Mouse (Mus musculus) liver, embryonic 15.5 days (tissue): ENCODE data around the gene Tbl1x. TPM values are rescaled to one million over a fixed set of nuclear protein-coding genes. Genes with fewer than 3 reads are reported as not detected.

Source experiments
- ATAC-seq: fragments of 200-750 bp; cut with Nextera tagmentation; 2 replicates; pipeline ENCODE4 v1.8.0; 2017; ENCODE audit warnings: moderate number of reproducible peaks, mild to moderate bottlenecking, moderate library complexity; ENCODE audit not compliant: insufficient read depth
- H3K27ac ChIP-seq: fragments of 300-500 bp; sonication (generic); replicated peaks from 2 replicates; pipeline ENCODE4 v1.5.1; 2015; ENCODE audit warnings: mild to moderate bottlenecking, inconsistent platforms
- H3K27me3 ChIP-seq: fragments of 300-500 bp; sonication (generic); 2 replicates; pipeline ENCODE4 v1.6.1; 2015; ENCODE audit warnings: mild to moderate bottlenecking, inconsistent platforms
- H3K36me3 ChIP-seq: fragments of 300-500 bp; sonication (generic); replicated peaks from 2 replicates; pipeline ENCODE4 v1.6.1; 2015; ENCODE audit warnings: moderate library complexity, mild to moderate bottlenecking, inconsistent platforms
- H3K4me1 ChIP-seq: fragments of 300-500 bp; sonication (generic); replicated peaks from 2 replicates; pipeline ENCODE4 v1.6.1; 2015; ENCODE audit warnings: inconsistent platforms
- H3K4me2 ChIP-seq: fragments of 300-500 bp; sonication (generic); 2 replicates; pipeline ENCODE4 v1.6.1; 2015; ENCODE audit warnings: moderate library complexity, mild to moderate bottlenecking, inconsistent platforms
- H3K4me3 ChIP-seq: fragments of 300-500 bp; sonication (generic); replicated peaks from 2 replicates; pipeline ENCODE4 v1.5.1; 2015; ENCODE audit warnings: mild to moderate bottlenecking, inconsistent platforms
- H3K9ac ChIP-seq: fragments of 300-500 bp; sonication (generic); 2 replicates; pipeline ENCODE4 v1.6.1; 2015; ENCODE audit warnings: moderate library complexity, mild to moderate bottlenecking, inconsistent platforms
- H3K9me3 ChIP-seq: fragments of 300-500 bp; sonication (generic); replicated peaks from 2 replicates; pipeline ENCODE4 v1.6.1; 2016; ENCODE audit warnings: inconsistent platforms
- WGBS: fragments of 180-500 bp; shearing (Covaris S2); methylation state at CpG from one replicate; pipeline ENCODE4 v1.1.7; 2015; ENCODE audit warnings: mixed read lengths; ENCODE audit not compliant: insufficient replicate concordance; 5-methylcytosine and 5-hydroxymethylcytosine counted together
- polyA plus RNA-seq: library from polyadenylated mRNA; unstranded; fragments of >200 nt; fragmentation: Nextera tagmentation; extraction: Ambion mirVana; gene quantifications from 2 replicates; pipeline ENCODE4 v1.2.1, GENCODE M21; 2015

The Tbl1x gene
- polyA plus RNA-seq, 1 experiment from 2014 or later = 15.7 TPM

DNA sequence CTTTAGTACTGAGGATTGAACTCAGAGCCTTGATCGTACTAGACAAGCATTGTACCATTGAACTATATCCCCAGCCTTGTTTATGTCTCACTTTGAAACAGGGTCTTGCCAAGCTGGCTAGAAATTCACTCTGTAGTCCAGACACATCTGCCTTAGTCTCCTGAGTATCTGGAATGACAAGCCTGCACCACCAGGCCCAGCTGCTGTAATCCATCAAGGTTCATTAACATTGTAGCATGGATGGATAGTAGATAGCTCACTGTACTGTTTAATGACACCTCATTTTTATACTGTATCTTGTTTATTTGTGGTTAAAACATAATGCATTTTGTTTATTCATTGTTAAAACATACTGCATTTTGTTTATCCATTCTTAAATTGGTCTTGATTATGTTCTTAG, 62.9 kb downstream of the Tbl1x start:
- WGBS = 89% methylated on average over 1 of the region's 1 CpGs
- Histone ChIP-seq H3K4me3 (no peak overlapping the region), H3K4me2 (no peak overlapping the region), H3K27me3 (no peaks in the 10 kb centered on the region), H3K9ac (no peak overlapping the region), H3K9me3 (no peaks in the 10 kb centered on the region), H3K36me3 (no peaks in the 10 kb centered on the region), H3K4me1 (no peaks in the 10 kb centered on the region), H3K27ac (no peak overlapping the region)
- ATAC-seq = no peak

DNA sequence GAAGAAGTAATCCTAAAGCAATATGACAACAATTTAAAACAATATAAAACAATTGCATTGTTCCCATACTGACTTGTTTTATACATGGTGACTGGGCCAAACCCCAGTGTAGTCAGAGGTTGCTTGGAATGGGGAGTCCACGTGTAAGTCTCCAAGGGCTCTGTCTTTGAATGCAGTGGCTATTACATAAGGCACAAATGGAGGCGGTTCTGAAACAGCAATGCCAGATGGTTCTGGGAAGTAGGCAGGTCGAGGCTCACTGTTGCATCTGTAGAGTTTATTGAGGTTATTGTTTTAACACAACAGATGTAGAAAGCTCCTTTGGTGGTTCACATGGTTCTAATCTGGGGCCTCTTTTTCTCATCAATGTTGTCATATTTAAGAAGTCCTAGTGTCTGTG, 66.3 kb downstream of the Tbl1x start:
- H3K4me1 ChIP-seq = peaks cover 4% of the 10 kb centered on the region; the same call in 1 of the 2 replicates
- 57% methylated on average over 3 of the region's 3 CpGs for WGBS
- H3K9ac ChIP-seq = no peak overlapping the region
- no peaks in the 10 kb centered on the region for H3K9me3 ChIP-seq
- no peak overlapping the region for H3K4me2 ChIP-seq
- no peak for ATAC-seq
- no peaks in the 10 kb centered on the region for H3K27me3 ChIP-seq
- H3K4me3 ChIP-seq = no peak overlapping the region
- H3K27ac ChIP-seq = no peak overlapping the region
- H3K36me3 ChIP-seq = no peaks in the 10 kb centered on the region

DNA sequence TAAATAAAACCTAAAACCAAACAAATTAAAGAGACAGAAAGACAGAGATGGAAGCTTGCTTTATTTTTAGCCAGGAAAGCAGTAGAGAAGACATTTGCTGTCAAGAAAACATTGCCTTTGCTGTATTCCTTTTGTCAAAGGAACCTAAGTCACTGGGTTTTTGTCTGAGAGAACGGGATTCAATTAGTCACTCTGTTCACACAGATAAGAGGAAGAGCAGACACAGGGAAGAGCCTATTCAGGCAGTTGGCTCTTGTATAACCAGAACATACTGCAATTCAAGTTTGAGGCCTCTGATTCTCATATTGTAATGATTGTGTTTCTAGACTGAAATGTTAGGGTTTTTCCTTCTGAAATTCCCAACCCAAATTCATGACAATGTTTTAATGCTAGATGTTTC, 67.4 kb downstream of the Tbl1x start:
- Histone ChIP-seq H3K4me3 (no peak overlapping the region), H3K4me1 (peaks cover 4% of the 10 kb centered on the region; the same call in 1 of the 2 replicates), H3K9ac (no peak overlapping the region), H3K36me3 (no peaks in the 10 kb centered on the region), H3K9me3 (no peaks in the 10 kb centered on the region), H3K27me3 (no peaks in the 10 kb centered on the region), H3K4me2 (no peak overlapping the region), H3K27ac (no peak overlapping the region)
- ATAC-seq = no peak
- 17% methylated on average over 1 of the region's 1 CpGs for WGBS

DNA sequence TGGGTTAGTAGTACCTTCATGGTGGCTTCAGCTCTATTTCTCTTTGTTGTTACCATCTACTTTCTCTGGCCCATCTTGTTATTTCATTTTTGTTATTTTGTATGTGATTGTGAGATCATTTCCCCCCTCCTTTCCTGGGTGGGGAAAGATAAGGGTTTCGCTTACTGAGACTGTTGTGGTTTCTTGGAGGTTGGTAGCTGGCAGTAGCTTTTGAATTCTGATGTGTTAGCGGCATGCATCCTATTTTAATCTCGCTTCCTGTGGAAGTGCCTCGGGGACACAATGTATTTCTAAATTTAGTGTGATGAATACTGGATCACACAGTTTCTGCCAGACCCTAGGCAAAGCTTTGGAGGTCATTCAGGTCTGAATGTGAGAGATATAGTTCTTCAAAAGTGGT, 69.2 kb downstream of the Tbl1x start:
- H3K36me3 ChIP-seq = no peaks in the 10 kb centered on the region
- H3K27me3 ChIP-seq = no peaks in the 10 kb centered on the region
- ATAC-seq = no peak
- peaks cover 4% of the 10 kb centered on the region; the same call in 1 of the 2 replicates for H3K4me1 ChIP-seq
- H3K27ac ChIP-seq = no peak overlapping the region
- no peak overlapping the region for H3K9ac ChIP-seq
- no peak overlapping the region for H3K4me2 ChIP-seq
- WGBS = 23% methylated on average over 4 of the region's 4 CpGs
- H3K9me3 ChIP-seq = no peaks in the 10 kb centered on the region
- H3K4me3 ChIP-seq = no peak overlapping the region

DNA sequence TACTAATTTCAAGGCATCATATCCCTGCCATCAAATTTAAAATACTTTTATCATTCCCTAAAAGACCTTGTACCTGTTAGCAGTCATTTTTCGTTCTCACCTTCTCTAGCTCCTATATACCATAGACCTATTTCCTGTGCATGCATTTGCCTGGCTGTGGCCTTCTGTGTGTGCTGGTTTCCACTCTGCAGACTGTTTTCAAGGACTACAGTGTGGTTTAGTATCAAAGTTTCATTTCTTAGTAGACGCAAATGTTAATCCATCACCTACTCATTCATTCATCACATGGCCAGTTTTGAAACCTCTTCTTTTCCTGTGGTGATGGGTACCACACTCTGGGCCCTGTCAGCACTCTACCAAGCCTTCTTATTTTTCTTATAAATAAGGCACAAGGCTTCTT, 75.2 kb downstream of the Tbl1x start:
- Histone ChIP-seq H3K4me1 (peaks cover 4% of the 10 kb centered on the region; the same call in 1 of the 2 replicates), H3K9me3 (no peaks in the 10 kb centered on the region), H3K36me3 (no peaks in the 10 kb centered on the region), H3K27ac (no peak overlapping the region), H3K9ac (no peak overlapping the region), H3K27me3 (no peaks in the 10 kb centered on the region), H3K4me3 (no peak overlapping the region), H3K4me2 (no peak overlapping the region)
- no peak for ATAC-seq
- 56% methylated on average over 2 of the region's 2 CpGs for WGBS

DNA sequence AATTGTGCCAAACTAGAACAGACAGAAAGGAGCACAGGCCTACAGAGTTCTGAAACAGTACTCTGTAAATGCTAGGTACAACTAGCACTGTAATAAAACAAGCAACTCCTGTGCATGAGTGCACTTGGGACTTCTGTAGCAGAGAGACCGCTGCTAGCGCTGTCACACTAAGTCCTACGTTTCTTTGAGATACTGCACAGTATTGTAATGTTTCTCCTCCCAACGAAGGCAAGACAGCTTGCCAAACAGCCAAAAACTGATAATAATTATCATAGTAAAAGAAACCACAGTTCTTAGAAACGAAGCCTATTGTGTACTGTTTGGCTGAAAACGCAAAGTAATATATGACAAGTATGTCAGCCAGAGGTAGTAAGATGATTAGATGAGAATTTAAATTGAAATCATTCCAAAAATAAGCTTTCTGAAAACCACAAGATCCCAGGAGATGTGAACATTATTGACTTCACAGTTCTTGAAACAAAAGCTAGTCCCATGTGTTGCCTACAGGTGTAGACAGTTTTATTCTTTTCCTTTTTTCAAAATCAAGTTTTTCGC, 83.9 kb downstream of the Tbl1x start:
- no peak for ATAC-seq

DNA sequence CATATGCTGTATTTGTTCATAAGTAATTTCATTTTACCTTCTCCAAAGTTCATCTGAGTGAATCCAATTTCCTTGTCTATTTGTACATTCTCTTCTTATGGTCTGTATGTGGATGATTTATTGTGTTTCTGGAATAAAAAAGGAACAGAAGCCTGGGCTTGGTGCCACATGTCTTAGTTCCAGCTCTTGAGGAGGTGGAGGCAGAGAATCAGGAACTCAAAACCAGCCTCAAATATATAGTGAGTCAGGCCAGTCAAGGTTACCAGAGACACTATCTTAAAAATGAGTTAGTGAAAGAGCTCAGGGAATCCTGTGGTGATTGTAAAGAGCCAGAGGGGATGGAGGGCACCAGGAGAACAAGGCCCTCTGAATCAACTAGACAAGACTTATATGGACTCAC, 86.9 kb downstream of the Tbl1x start:
- H3K9me3 ChIP-seq = no peaks in the 10 kb centered on the region
- no peak overlapping the region for H3K9ac ChIP-seq
- ATAC-seq = no peak
- no peaks in the 10 kb centered on the region; the same call in 1 of the 2 replicates for H3K4me1 ChIP-seq
- H3K27me3 ChIP-seq = no peaks in the 10 kb centered on the region
- no peak overlapping the region for H3K4me2 ChIP-seq
- H3K36me3 ChIP-seq = no peaks in the 10 kb centered on the region
- no peak overlapping the region for H3K4me3 ChIP-seq
- no peak overlapping the region for H3K27ac ChIP-seq

More for the DNA sequence above, 83.9 kb downstream of the Tbl1x start:
- Histone ChIP-seq H3K9ac (no peak overlapping the region), H3K27me3 (no peaks in the 10 kb centered on the region), H3K4me2 (no peak overlapping the region), H3K36me3 (no peaks in the 10 kb centered on the region), H3K4me1 (no peaks in the 10 kb centered on the region; the same call in 1 of the 2 replicates), H3K4me3 (no peak overlapping the region), H3K9me3 (no peaks in the 10 kb centered on the region), H3K27ac (no peak overlapping the region)
- WGBS = 44% methylated on average over 7 of the region's 7 CpGs

DNA sequence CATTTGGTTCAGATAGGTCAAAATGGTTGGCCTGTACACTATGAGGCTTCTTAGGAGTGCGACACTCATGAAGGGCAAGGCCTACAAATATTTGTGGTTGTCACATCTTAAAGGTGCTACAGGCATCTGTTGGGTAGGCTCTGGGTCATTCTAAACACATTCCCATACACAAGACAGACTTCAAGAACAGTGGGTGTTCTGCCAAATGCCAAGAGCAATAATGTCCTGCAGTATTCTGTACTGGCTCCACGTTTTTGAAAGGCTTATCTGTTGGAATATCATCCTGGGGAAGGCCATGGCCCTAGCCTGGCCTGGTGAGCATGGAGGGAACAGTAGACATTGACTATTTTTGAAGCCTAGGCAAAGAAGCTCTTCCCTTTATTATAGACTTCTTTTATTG, 87.9 kb downstream of the Tbl1x start:
- H3K27ac ChIP-seq = no peak overlapping the region
- H3K9ac ChIP-seq = no peak overlapping the region
- no peaks in the 10 kb centered on the region; the same call in 1 of the 2 replicates for H3K4me1 ChIP-seq
- no peak overlapping the region for H3K4me3 ChIP-seq
- WGBS = 54% methylated on average over 2 of the region's 2 CpGs
- H3K9me3 ChIP-seq = no peaks in the 10 kb centered on the region
- H3K4me2 ChIP-seq = no peak overlapping the region
- no peaks in the 10 kb centered on the region for H3K36me3 ChIP-seq
- ATAC-seq = no peak
- no peaks in the 10 kb centered on the region for H3K27me3 ChIP-seq

DNA sequence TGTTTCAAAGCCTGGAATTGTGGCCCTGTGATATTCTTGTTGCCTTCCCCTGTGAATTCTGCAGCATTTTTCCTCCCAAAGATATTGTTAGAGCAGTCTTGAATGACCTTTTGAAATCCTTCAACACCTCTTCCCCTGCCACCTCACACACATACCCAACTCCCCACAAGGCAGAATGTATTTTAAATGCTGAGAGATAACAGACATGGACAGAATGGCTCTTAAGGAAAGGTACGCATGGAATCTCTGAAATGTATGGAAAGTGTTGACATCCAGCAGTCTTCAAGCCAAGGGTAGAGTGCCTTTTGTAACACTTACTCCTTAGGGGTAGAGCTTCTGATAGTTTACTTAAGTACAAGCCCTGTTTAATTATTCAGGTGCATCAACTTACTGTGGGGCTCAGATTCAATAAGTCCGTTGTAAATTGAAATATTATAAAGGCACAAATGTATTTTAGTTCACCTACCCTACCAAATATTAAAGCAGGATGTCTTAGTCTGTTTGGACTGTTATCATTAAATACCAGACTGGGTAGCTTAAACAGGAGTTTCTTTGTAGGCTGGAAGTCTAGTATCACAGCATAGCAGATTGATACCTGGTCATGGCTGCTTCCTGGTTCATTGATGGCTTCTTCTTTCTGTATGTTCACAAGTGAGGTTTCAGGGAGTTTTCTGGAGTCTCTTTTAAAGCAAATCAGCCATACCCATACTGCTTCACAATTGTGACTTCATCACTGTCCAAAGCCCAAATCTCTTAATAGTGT, 92.9 kb downstream of the Tbl1x start:
- H3K4me3 ChIP-seq = no peak overlapping the region
- H3K4me1 ChIP-seq = no peaks in the 10 kb centered on the region
- H3K9ac ChIP-seq = no peak overlapping the region
- no peaks in the 10 kb centered on the region for H3K36me3 ChIP-seq
- 59% methylated on average over 2 of the region's 2 CpGs for WGBS
- no peaks in the 10 kb centered on the region for H3K27me3 ChIP-seq
- H3K27ac ChIP-seq = no peak overlapping the region
- no peaks in the 10 kb centered on the region for H3K9me3 ChIP-seq
- H3K4me2 ChIP-seq = no peak overlapping the region
- ATAC-seq = no peak

DNA sequence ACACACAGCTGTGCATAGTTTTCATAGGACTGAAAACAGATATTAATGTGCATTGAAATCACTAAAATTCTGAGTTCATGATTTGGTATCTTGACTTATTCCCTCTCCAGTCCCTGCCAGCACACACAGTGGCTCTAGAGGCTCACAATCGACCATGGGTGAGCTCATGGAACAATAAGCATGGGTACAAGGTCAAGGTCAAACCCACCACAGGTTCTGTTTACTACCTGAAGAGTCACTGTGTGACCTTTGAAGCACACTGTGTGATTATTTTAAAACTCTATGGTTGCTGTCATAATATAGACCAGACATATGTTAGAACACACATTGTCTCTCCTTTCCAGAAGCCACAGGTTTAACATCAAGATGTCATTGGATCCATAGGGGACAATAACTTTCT, 96.7 kb downstream of the Tbl1x start:
- ATAC-seq = no peak
- no peaks in the 10 kb centered on the region for H3K36me3 ChIP-seq
- H3K27ac ChIP-seq = no peak overlapping the region
- no peak overlapping the region for H3K4me3 ChIP-seq
- H3K4me2 ChIP-seq = no peak overlapping the region
- H3K9ac ChIP-seq = no peak overlapping the region
- no peaks in the 10 kb centered on the region for H3K4me1 ChIP-seq
- no peaks in the 10 kb centered on the region for H3K27me3 ChIP-seq
- no peaks in the 10 kb centered on the region for H3K9me3 ChIP-seq
- WGBS = 23% methylated on average over 1 of the region's 1 CpGs

DNA sequence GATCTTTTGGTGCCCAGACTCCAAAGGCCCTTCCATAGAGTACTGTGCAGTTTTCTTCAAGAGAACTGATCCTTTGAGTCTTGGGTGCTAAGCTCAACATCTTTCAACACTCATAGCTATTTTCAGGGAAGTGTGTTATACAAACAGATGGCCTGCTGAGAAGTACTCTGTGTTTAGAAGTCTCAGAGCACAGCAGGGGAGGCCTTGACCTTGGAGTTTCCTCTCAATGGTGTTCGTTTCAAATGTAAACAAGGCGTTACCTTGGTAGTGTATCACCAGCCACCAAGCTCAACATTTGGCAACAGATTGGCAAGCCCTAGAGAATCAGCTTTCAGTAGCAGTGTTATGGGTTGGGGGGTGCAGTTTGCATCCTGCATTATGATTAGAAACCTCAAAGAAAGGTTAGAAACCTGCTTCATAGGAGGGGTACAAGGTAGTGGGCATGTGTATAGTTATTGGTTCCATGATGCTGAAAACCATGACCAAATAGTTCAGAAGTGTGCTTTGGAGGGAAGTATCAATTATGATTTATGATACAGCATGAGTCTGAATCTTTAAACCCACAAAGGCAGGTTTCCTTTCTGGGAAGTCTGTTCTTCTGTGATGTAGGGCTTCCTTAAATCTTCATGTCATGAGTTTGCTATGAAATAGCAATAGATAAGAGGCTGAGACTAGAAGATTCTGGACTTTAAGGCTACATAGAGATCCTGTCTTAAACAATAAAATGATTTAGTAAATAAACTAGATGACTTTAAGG, 98.3 kb downstream of the Tbl1x start:
- no peak overlapping the region for H3K9ac ChIP-seq
- no peaks in the 10 kb centered on the region for H3K4me1 ChIP-seq
- 34% methylated on average over 2 of the region's 2 CpGs for WGBS
- H3K36me3 ChIP-seq = no peaks in the 10 kb centered on the region
- no peak overlapping the region for H3K4me3 ChIP-seq
- H3K27ac ChIP-seq = no peak overlapping the region
- H3K27me3 ChIP-seq = no peaks in the 10 kb centered on the region
- H3K4me2 ChIP-seq = no peak overlapping the region
- no peak for ATAC-seq
- H3K9me3 ChIP-seq = no peaks in the 10 kb centered on the region
